Mouse (Mus musculus): ENCODE measurements around the gene Olfr629.

DNA sequence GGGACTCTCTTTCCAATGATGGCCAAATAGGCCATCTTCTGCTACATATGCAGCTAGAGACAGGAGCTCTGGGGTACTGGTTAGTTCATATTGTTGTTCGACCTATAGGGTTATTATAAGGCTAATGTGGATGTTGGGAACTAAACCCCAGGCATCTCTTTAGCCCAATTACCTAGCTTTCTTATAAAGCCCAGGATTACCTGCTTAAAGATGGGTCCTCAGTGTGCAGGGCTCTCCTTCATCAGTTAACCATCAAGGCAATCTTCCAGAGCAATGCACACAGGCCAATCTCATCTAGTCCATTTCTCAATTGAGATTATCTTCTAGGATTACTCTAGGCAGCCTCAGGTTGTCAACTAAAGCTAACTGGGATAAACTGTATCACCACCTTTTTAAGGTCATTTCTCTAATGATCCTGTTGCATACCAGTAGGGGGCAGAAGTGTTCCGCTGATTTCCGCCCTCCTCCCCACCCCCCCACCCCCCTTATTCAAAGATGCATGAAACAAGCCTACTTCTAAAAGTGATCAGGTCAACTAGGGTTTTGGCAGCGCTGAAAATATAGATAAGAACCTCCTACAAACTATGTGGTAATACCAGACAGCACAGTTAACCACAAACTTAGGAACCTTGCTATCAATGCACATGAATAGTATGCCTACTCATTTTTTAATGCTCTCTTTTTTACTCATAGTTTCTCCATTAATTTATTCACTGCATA, 48.1 kb upstream of the Olfr629 start:
- TF ChIP-seq CTCF (IDR thresholded peaks at IDR 0.05; ENCODE audit: low read depth, low read length) (no peak), POLR2A (IDR thresholded peaks at IDR 0.05; ENCODE audit: extremely low read depth, insufficient read depth, low read length) (no peak)
